Mouse (Mus musculus) MEL-GATA-1-ER (cell line): Measurements from ENCODE around the gene Pard3.

Experiments used
- DNase-seq: peaks from one replicate; pipeline ENCODE4 v3.0.0-alpha.2; 2012; ENCODE audit warnings: low read depth; ENCODE audit errors: extremely low read depth

Gene Pard3

DNA sequence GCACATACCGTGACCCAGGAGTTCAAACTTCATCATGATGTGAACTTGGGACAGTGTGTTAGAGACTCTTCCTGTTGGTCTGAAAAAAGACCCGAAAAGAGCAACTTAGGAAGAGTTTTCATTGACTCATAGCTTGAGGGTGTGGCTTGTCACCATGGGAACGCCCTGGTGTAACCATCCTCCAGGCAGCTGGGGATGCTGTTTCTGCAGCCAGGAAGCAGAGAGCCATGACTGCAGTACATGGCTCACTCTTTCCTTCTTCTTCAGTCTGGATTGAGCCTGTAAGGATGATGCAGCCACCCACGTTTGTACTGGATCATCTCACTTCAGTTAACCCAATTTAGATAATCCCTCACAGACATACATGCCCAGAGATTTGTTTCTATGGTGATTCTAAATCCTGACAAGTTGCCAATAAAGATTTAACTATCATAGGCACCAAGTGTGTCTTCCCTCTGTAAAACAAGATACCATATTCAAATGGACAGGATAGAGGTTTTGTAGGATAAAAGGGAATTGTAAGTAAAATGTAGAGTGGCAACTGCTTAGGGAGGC lies 431.6 kb downstream of the Pard3 start:
- DNase-seq = no peak

- no peak for DNase-seq
These were observed 435.5 kb downstream of the Pard3 start for GRCm38 (mm10) chr8:127498997-127499719.

DNA sequence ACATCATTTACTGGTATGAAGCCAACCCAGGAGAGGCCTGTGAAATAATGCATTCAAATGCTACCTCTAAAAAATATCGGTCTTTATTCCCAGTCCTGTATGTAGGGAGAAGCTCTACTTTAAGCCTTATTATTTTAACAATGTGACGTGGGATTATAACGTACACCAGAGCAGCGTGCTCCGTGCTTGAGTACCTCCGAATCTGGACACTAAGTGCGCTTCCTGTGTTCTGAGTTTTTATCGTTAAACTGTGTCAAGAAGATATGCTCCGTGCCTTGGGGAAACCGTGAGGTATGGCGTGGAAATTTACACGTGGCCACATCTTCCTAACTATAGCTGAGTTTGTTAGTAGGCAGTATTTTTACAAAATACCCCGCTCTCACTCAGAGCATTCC lies 436.0 kb downstream of the Pard3 start:
- no peak for DNase-seq

- no peak for DNase-seq
These were observed 436.5 kb downstream of the Pard3 start for GRCm38 (mm10) chr8:127500206-127500605.

GRCm38 (mm10) chr8:127501756-127502155 lies 438.1 kb downstream of the Pard3 start:
- DNase-seq = no peak

- DNase-seq = no peak
These were observed 441.6 kb downstream of the Pard3 start for GRCm38 (mm10) chr8:127505286-127505685.

GRCm38 (mm10) chr8:127506336-127506735 lies 442.6 kb downstream of the Pard3 start:
- DNase-seq = no peak

- no peak for DNase-seq
These were observed 447.6 kb downstream of the Pard3 start for GRCm38 (mm10) chr8:127511341-127511740.

- no peak for DNase-seq
These were observed 448.4 kb downstream of the Pard3 start for GRCm38 (mm10) chr8:127512001-127512573.

DNA sequence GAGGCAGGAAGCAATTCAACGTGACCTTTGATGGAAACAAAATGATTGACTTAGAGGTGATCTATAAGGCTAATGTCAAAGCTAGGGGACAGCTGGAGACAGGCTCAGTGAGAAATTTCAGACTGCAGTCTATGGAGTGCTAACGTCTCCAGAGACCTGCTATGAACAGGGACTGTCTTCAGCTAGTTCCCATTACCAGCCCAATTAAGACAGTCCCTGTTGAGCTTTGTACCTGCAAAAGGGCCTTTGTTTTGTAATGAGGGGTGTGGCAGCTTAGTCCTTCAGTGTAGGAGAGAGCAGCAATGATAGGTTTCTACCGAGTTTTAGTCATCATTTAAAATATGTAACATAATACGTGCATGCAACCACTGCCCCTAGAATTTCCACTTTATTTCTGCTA lies 448.9 kb downstream of the Pard3 start:
- DNase-seq = no peak

DNA sequence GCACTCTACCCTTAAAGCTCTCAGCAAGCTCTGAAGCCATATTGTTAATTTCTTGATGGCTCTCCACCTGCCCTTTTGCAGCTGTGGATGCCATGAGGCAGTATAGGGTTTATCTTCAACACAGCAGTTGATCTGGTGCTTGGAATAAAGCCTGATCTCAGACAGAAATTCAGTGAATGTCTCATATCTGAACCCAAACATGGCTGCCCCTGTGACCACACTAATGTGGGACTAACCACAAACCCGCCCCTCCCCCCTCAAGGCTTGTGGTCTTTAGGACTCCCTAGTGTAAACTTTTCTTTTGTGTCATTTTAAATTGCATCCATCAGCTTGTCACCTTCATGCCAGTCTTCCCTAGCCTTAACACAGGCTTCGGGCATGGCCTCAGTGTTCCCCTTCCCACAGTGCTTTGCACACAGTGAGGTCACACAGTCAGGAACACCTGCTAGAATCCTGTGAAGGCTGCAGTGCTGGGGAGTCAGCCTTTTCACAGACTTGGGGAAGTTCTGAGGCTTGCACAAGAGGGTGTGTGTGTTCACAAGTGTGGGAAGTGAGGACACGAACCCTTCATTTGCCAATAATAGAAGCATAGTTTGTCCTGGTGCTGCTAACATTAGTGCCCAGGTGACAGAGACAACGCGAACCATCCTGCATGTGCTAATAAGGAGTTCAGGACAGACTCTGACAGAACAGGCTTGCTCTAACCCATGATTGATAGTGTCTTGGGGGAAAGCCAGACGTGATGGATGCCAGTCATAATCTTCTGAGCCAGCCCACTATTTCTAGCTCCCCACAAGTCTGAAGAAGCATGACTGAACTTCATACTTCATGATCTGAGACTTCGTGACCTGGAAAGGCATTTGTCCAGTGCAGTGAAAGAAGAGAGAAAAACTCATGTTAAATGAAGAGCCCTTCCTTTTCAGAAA lies 451.4 kb downstream of the Pard3 start:
- no peak for DNase-seq

- DNase-seq = no peak
These were observed 452.4 kb downstream of the Pard3 start for GRCm38 (mm10) chr8:127516043-127516442.

DNA sequence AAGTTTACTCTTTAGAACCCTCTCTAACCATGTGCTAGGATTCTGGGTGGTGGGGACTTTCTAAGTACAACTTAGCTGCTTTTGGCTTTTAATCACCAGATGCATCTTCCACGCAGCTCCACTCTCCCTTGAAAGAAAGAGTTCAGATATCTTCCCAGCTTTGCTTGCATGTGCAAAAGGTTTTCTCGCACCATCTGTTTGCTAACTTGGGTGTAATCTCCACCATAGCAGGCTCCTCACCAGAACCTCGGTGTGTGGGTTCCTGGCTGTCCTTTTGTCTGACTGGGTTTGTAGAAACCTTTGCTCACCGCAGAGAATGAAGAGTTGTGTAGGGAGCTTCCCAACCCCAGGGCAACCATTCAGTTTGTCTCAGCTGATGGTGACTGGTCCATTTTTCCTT lies 462.0 kb downstream of the Pard3 start:
- no peak for DNase-seq

DNA sequence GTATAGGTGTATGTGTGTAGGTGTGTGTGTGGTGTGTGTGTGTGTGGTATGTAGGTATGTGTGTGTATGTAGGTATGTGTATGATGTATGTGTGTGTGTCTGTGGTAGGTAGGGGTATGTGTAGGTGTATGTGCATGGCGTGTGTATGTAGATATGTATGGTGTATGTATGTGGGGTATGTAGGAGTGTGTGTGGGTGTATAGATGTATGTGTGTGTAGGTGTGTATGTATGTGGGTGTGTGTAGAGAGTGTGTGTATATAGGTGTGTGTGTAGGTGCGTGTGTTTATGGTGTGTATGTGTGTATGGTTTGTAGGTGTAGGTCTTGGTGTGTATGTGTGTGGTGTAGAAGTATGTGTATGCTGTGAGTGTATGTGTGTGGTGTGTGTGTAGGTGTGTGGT lies 464.6 kb downstream of the Pard3 start:
- DNase-seq = no peak

GRCm38 (mm10) chr8:127529746-127530145 lies 466.1 kb downstream of the Pard3 start:
- DNase-seq = no peak

GRCm38 (mm10) chr8:127531866-127532265 lies 468.2 kb downstream of the Pard3 start:
- no peak for DNase-seq

DNA sequence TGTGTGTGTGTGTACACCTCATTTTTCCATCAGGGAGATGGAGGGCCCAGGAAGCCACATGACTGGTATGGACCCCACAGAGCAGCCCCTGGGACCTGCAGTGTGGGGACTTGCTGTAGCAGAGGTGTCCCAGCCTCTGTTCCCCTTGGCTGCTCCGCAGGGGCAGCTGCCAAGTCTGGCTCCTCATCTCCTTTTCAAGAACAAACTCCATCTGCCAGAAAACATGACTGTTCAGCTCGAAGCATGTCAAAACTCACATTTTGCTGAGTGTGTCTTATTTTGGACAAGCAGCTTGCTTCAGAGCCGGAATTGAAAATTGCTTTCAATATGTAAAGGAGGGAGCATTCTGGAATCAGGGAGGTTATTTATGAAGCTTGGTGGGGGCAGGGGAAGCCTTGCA lies 471.1 kb downstream of the Pard3 start:
- DNase-seq = no peak

DNA sequence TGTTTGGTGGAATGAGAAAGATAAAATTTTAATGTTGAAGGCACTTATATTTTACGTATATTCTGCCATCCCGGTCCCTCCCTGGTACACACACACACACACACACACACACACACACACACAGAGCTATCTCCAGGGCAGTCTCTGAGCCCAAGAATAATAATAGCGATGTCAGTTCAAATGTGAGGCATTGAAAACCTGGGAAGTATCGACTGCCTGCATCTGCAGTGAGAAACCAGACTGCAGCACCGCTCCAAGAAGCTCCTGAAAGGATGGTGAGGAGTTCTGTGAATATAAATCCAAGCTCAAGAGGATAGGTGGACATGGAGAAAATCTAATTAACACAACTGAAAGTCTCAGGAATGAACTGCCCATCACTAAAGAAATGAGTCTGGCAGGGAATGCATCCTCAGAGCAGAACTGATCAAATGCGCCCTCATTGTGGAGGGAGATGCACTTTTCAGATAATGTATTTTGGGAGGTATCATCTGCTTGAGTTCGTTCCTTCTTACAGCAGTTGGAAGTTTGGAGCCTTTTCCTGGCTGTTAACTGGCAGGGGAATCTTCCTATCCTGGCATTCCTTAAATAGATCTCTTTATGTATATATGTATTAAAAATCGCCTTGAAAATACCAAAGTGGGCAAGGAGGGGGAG lies 471.6 kb downstream of the Pard3 start:
- DNase-seq = no peak

DNA sequence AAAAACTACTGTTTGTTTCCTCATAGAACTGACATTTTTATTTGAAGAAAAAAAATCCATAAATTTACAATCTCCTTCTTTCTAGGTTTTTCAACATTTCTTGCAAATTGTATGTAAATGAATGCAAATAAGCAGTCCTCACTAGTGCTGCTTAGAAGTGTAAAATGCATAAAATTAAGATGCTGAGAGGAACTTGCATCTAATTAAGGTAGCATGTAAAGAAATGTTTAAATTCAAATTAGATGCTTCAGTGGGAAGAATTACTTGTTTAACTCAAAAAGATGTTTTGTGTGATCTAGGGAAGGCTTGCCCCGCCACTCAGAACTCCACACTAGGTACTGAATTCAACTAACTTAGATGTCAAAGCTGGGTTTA lies 472.1 kb downstream of the Pard3 start:
- no peak for DNase-seq

DNA sequence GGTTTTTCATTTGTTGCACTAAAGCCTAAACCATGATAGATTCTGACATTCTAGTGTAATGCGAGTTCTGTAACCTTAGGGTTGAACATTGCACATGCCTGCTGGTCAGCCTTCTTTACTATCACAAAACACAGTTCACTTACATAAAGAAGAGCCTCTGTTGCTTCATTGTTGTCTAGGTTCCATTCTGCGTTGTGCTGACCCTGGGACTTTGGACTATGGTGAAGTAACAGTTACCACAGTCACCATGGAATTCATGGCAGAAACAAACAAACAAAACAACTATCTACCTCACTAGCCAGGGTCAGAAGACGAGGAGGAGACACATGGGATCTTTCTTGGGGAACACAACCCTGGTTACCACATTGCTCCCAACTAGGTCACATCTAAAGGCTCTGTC lies 476.1 kb downstream of the Pard3 start:
- DNase-seq = no peak

GRCm38 (mm10) chr8:127540273-127540672 lies 476.6 kb downstream of the Pard3 start:
- DNase-seq = no peak
